Mouse (Mus musculus) G1E (cell line): ENCODE results near the gene Fam155a.

Source experiments
- CTCF ChIP-seq: IDR thresholded peaks from 2 replicates; pipeline ENCODE4 v1.5.1; 2012; ENCODE audit warnings: low read depth, low read length, inconsistent platforms, mixed read lengths
- GATA1 ChIP-seq: IDR thresholded peaks from 2 replicates; pipeline ENCODE4 v1.6.1; 2012; ENCODE audit warnings: borderline replicate concordance, low read length, inconsistent platforms, mixed read lengths

DNA sequence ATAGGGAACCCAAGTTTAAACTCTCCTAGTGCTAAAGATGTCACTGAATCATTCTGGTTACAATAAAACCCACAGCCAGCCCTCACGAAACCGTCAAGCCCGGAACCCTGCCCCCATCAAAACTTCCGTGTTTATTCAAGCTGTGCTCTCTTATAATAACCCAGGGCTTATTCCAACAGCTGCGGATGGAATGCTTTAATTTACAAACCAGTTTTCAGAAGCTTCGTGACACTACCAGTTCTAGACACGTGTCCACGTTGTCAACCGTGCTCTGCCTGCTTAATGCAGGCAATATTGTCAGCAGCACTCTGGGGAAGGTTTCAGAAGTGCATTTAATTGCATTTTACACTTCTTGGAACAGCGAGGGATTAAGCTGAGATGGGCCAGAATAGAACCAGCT, 603.0 kb downstream of the Fam155a start:
- TF ChIP-seq CTCF: no peak
- TF ChIP-seq GATA1: no peak
